Mouse (Mus musculus) embryo, embryonic 10 days (tissue): ENCODE data around the gene Rabepk.
"Not testable (repeated sequence)": the region's sequence is repeated elsewhere in the genome, so short reads cannot be mapped to it uniquely, and the experiment has no call there.

Experiments
- DNase-seq: peaks from one replicate; pipeline ENCODE4 v3.0.0-alpha.2; 2015; ENCODE audit warnings: low spot score

The Rabepk gene

DNA sequence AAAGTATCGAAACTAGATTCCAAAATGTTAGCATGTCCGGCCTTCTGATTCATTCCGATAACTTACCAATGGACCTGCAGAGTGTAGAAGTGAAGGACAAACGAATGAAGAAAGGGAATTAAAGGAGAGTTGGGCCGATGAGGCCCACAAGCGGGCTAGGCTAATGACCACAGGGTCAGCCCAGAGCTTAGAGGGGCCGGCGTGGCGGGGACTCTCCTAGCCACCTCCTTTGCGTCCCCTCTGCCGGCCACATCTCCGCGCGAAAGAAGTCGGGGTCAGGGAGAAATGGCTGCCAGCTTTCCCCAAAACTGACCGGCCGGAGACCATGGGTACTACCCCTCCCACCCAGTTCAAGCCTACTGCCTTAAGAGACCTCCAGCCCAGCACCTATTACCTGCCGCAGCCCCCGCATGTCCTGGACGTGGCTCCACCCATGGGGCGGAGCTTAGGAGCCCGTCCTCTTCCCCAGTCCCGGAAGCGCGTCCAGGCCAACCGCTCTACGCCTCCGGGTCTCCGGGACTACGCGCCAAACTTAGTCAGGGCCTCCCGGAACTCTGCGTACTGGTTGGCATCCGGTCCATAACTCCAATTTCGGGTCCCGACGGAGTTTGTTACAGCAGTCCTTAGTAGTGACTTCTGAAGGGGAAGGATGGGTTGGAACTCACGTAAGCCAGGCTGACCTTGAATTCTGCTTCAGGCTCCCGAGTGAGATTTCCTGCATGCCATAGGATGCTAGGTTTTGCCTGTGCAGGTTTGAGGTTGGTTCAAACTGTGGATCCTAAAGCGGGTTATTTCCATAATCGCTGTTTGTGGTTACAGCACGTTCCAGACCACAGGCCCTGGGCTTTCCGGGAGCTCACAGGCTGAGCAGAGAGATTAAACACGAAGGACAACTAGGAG is at the start of gene Rabepk:
Gene Rabepk (minus strand): TSS at position 556 of the 900 bp plus-strand sequence.
- DNase-seq: peak; percentile 90

DNA sequence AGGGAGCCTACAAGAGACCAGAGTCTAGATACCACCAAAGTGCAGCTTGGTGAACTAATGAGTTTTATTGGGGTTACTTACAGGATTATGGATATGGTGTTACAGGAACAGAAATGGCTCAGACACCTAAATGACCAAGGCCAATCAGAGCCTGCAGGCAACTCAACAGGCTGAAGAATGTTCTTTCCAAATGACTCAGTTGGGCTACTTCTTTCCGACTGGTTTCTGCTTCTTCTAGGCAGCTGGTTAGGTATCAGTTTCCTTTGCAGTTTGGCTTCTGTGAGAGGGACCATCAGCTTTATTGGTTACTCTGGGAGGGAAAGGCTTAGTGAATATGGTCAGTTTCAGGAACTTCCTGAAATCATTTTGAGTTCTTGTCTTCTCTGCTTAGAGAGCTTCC is 48.0 kb upstream of the Rabepk start:
- DNase-seq: no peak

DNA sequence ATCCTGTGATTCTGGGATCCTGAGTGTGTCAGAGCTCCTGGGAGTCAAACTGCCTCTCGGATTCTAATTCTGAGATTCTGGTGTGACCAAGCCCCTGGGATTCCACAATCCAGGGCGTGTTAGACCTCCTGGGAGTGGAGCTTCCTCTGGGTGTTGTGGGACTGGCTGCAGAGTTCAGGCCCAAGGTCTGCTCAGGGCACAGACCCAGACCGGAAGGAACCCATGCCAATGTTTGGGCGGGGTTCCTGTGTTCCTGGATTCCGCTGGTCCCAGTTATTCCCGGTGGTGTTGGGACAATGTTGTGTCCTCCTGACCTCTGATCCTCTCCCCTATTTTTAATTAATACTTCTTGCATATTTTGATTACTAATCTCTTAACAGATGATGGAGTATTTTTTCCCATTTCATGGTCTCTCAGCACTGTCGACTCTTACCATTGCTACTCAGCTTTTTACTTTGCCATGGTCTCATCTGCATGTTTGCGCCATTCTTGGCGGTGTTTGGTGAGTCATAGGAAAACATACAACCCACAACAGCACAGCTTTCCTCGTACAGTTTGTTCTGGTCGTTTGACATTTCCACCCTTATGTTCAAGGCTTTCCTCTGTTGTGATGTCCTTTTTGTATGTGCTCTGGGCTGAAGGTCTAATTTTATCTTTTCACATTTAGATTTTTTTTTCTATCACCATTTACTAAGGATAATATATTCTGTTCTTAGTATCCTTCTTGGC is 43.7 kb upstream of the Rabepk start:
- no peak for DNase-seq

GRCm38 (mm10) chr2:34841706-34842105 is 42.0 kb upstream of the Rabepk start:
- DNase-seq: no peak

DNA sequence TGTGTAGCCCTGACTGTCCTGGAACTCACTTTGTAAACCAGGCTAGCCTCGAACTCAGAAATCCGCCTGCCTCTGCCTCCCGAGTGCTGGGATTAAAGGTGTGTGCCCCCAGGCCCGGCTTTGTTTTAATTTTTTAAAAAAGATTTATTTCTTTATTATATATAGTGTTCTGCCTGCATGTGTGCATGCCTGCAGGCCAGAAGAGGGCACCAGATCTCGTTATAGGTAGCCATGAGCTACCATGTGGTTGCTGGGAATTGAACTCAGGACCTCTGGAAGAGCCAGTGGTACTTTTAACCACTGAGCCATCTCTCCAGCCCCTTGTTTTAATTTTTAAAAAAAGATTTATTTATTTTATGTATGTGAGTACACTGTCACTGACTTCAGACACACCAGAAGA is 40.4 kb upstream of the Rabepk start:
- not testable (repeated sequence) for DNase-seq

GRCm38 (mm10) chr2:34835669-34836068 is 36.0 kb upstream of the Rabepk start:
- DNase-seq: no peak

DNA sequence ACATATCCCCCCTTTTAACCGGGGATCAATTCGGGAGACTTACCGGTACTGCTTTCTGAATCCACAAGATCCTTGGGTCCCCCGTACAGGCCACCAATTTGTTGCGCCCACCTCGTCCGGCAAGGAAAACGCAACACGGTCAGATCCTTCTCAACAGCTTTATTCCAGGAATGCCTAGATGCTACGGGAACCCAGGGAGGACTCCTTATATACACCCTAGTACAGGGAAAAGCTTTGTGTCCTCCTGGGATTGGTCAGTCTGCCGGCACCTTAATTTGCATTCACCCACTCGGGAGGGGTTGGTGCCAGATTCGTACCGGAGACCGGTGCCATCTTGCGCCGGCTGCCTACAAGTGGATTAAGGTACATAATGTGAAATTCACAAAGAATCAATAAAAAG is 33.9 kb upstream of the Rabepk start:
- DNase-seq: no peak

DNA sequence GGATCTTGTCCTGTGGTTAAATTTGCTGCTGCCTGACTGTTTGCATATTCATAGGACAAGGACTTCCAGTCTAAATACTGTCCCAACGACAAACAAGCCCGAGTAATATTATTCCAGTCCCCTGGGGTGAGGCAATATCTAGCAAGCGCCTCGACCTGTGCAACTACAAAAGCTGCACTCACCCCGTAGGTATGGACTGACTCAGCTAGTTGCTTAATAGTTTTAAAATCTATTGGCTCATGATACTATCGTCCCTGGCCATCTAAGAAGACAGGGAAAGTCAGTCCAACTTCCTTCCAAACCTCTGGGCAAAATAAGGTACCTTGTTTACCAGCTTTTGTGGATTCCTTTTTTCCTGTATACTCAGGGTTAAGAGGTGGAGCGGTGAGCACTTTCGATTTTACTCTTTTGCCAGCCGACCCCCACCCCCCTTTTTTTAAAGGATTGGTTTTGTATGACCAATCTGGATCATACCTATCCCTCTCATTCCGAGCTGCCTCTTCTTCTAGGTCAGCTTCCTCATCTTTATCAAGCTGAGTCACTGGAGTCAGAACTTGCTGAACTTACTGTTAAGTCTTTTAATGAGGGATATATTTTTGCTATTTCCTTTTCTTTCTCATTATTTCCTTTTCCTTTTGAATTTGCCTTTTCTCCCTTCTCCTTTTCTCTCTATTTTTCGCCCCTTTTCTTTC is 33.2 kb upstream of the Rabepk start, which contains the start of gene Gm34653:
Gene Gm34653 (plus strand): TSS at position 242 of the 692 bp plus-strand sequence.
- DNase-seq: not testable (repeated sequence)

DNA sequence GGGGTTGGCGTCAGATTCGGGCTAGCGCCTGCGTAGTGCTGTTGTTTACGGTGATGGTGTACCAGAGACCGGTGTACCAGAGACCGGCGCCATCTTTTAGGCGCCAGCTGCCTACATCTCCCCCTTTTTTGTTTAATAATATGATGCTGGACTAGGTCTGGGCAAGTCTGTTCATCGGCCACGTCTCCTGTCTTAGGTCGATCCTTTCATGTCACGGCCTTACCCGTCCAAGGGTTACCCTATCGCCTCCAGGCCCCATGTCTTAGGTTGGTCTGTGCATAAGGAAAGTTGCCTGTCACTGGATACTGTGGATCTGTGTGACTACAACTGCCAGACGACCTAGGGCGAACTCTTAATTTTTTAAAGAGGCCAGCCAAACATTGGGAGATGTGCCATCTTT is 30.4 kb upstream of the Rabepk start:
- not testable (repeated sequence) for DNase-seq

GRCm38 (mm10) chr2:34828026-34828425 is 28.3 kb upstream of the Rabepk start:
- no peak for DNase-seq

GRCm38 (mm10) chr2:34827591-34827990 is 27.9 kb upstream of the Rabepk start:
- DNase-seq: no peak

- DNase-seq: peak; percentile 28
Observed at GRCm38 (mm10) chr2:34826460-34827231, 26.9 kb upstream of the Rabepk start.

GRCm38 (mm10) chr2:34825827-34826459 is 26.2 kb upstream of the Rabepk start, which contains the start of gene Fbxw2:
TSS of gene Fbxw2 (minus strand) at chr2:34826311.
- DNase-seq: peak; percentile 97

DNA sequence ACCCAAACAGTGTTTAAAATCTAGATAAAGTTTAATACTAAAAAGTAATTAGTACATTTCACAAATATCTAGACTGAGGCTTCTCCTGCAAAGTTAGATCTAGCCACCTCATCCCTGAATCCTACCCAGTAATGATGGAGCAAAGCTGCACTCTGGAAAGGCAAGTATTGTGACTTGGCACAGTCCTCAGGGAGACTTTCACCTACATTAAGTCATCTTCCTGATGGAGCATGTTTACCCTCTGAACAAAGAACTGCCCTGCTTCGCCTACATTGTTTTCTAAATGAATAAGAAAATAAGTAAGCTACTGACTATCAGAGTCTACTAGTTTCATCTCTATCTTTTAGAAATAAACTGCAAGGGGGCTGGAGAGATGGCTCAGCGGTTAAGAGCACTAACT is 18.8 kb upstream of the Rabepk start:
- DNase-seq: no peak

DNA sequence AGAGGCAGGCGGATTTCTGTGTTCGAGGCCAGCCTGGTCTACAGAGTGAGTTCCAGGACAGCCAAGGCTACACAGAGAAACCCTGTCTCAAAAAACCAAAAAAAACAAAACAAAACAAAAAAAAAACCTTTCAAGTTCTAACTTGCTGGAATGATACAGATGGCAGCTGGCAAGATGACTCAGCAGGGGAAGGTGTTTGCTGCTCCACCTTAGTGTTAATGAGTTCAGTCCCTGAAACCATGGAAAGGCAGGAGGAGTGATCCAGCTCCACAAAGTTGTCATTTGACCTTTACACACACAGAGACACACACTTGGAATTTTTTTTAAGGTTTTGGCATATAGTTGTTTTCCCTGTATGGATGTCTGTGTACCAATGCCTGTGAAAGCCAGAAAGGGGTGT is 16.2 kb upstream of the Rabepk start:
- DNase-seq: not testable (repeated sequence)

DNA sequence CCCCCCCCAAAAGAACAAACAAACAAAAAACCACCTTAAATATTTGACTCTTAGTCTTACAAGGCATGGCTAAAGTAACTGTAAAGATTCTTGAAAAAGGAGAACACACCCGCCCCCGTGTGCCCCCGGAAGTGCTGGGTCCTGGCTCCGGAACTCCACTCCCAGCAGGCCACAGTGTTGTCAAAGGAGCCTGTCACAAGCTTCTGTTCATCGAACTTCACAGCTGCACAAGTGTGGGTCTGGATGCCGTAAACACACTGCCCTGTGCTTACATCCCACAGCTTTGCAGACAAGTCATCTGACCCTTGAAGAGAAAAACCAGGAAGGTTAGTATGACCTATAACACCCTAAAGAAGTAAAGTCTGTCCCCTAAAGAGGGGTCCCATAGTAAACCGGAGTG is 13.0 kb upstream of the Rabepk start:
- no peak for DNase-seq

DNA sequence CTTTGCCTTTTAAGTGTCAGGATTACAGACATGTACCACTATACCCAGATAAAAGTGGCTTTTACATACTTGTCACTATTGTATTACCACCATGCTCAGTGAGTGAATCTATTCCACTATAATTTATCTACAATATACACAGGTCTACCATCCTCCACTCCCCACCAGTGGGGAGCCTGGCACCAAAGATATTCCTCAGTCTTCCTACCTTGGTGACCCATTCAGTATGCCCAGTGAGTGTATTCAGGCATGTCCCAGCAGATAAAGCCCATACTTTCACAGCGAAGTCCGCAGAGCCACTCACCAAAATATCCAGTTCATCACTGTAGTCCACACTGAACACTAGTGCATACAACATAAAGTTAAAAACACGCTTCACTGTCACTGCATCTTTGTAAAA is 11.1 kb upstream of the Rabepk start:
- no peak for DNase-seq

- no peak for DNase-seq
Observed at GRCm38 (mm10) chr2:34809568-34809967, 9.9 kb upstream of the Rabepk start.

DNA sequence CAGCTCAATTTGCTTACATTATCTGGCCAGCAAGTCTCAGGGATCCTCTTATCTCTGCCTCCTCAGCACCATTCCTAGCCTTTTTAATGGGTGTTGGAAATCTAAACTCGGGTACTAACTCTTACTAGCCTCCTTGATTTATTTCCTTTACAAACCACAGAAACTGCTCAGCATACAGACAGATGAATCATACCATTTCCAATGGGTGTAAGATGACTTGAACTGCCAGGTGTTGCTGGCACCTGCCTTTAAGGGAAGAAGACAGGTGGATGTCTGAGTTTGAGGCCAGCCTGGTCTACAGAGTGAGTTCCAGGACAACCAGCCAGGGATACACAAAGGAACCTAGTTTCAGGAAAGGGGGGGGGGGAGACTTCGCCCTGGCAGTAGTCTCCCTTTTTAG is 8.3 kb upstream of the Rabepk start:
- no peak for DNase-seq

DNA sequence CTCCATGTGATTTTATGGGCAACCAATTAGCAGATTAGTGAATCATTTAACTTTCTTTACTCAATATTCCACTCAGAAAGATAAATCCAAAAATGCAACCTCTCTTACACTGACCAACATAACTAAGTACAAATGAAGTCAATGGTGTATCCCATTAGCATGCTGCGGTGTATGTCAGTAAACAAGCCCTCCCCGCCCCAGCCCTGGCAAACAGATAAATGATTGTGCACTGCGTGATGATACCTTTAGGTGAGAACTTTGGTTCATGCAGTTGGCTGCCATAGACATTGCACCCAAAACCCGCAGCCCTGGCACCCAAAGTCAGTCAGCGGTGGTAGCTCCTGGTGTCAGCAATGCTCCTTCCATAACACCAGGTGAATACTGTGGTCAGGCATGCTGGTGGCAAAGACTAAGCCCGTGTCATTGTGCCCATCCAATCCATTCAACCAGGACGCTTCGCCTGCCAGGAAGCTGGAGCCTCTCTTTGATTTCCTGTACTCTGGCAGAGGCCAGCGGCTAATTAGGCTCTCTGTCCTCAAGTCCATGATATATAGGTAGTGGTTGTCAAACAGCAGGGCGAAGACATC is 5.7 kb upstream of the Rabepk start:
- DNase-seq: no peak

DNA sequence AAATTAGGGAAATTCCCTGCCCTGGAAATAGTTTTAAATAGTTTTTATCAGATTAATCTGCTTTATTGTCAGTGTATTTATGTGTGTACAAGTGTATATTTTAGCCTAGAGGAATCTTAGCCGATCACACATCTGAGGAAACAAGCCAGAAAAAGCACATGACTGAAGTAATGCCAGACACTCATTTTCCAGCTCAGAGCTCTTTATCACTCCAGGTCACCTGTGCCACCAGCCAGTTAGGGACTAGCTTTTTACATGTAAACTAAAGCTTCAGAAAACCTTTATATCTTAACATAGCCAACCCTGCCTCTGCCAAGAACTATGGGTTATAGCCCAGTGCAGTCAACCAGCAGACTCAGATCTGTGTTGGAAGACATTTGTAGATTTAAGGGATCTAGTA is 5.1 kb upstream of the Rabepk start:
- no peak for DNase-seq
